Mouse (Mus musculus): Measurements from ENCODE around the gene Npm3.

Npm3 gene

GRCm38 (mm10) chr19:45749243-45750043 is at the start of gene Npm3:
Gene Npm3 (minus strand): TSS chr19:45749591.
- peak; percentile 80 for DNase-seq (ENCODE audit: low spot score)

GRCm38 (mm10) chr19:45796879-45797278 is 47.5 kb upstream of the Npm3 start:
- DNase-seq (ENCODE audit: low spot score) = no peak

- no peak for DNase-seq (ENCODE audit: low spot score)
Observed at GRCm38 (mm10) chr19:45796061-45796556, 46.7 kb upstream of the Npm3 start.

- DNase-seq (ENCODE audit: low spot score) = no peak
Observed at GRCm38 (mm10) chr19:45795406-45795944, 46.1 kb upstream of the Npm3 start.

- no peak for DNase-seq (ENCODE audit: low spot score)
Observed at GRCm38 (mm10) chr19:45794718-45795117, 45.3 kb upstream of the Npm3 start.

- DNase-seq (ENCODE audit: low spot score) = no peak
Observed at GRCm38 (mm10) chr19:45792404-45792803, 43.0 kb upstream of the Npm3 start.

- no peak for DNase-seq (ENCODE audit: low spot score)
Observed at GRCm38 (mm10) chr19:45789888-45790874, 40.8 kb upstream of the Npm3 start.

GRCm38 (mm10) chr19:45789365-45789764 is 40.0 kb upstream of the Npm3 start:
- no peak for DNase-seq (ENCODE audit: low spot score)

- no peak for DNase-seq (ENCODE audit: low spot score)
Observed at GRCm38 (mm10) chr19:45788337-45788736, 38.9 kb upstream of the Npm3 start.

GRCm38 (mm10) chr19:45787450-45787849 is 38.1 kb upstream of the Npm3 start:
- DNase-seq (ENCODE audit: low spot score) = no peak

- no peak for DNase-seq (ENCODE audit: low spot score)
Observed at GRCm38 (mm10) chr19:45785470-45785869, 36.1 kb upstream of the Npm3 start.

- DNase-seq (ENCODE audit: low spot score) = no peak
Observed at GRCm38 (mm10) chr19:45783933-45784576, 34.7 kb upstream of the Npm3 start.

- peak; percentile 98 for DNase-seq (ENCODE audit: low spot score)
Observed at GRCm38 (mm10) chr19:45783181-45783932, 34.0 kb upstream of the Npm3 start, which contains the start of gene Mgea5. Gene Mgea5 (minus strand): TSS chr19:45783837.

- peak; percentile 58 for DNase-seq (ENCODE audit: low spot score)
Observed at GRCm38 (mm10) chr19:45782315-45783001, 33.1 kb upstream of the Npm3 start.

GRCm38 (mm10) chr19:45781676-45782075 is 32.3 kb upstream of the Npm3 start:
- no peak for DNase-seq (ENCODE audit: low spot score)

- no peak for DNase-seq (ENCODE audit: low spot score)
Observed at GRCm38 (mm10) chr19:45780350-45780915, 31.0 kb upstream of the Npm3 start.

GRCm38 (mm10) chr19:45775486-45775885 is 26.1 kb upstream of the Npm3 start:
- DNase-seq (ENCODE audit: low spot score) = no peak

GRCm38 (mm10) chr19:45771501-45771900 is 22.1 kb upstream of the Npm3 start:
- DNase-seq (ENCODE audit: low spot score) = no peak

GRCm38 (mm10) chr19:45760810-45761209 is 11.4 kb upstream of the Npm3 start:
- no peak for DNase-seq (ENCODE audit: low spot score)

GRCm38 (mm10) chr19:45758671-45759070 is 9.3 kb upstream of the Npm3 start:
- DNase-seq (ENCODE audit: low spot score) = no peak
